Mouse (Mus musculus): ENCODE data around the gene Ncoa5.

The Ncoa5 gene

DNA sequence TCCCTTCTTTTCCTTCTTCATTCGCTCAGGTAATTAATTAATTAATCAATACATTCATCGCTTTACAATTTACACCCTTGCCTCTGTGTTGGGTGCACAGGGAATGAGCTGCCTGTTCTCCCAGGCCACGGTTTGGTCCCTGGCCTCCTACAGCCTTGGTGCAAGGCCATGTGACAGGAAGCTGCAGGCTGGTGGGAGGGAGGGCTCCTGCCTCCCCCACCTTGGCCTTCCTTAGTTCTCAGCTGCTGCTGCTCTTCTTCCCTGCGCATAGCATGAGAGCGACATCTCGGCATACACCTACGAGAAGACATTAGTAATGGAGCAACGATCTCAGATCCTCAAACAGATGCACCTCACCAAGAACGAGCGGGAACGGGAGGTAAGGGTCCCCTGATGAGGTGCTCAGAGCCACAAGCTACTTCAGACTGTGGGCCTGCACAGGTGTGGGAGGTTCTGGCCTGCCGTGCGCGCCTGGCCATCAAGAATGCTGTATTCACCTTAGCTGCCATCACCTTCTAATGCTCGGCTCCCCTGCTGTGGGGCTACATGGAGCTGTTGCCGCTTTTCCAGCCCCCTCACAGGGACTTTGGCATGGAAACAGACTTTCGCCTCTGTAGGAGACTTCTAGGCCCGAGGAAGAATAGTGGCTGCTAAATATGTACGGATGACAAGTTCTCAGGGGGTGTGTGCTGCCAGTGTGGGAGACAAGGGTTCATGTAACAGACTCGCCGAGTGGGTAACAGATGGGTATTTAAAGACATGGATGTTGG lies 39.8 kb downstream of the Ncoa5 start:
- DNase-seq (ENCODE audit: low spot score) = no peak

DNA sequence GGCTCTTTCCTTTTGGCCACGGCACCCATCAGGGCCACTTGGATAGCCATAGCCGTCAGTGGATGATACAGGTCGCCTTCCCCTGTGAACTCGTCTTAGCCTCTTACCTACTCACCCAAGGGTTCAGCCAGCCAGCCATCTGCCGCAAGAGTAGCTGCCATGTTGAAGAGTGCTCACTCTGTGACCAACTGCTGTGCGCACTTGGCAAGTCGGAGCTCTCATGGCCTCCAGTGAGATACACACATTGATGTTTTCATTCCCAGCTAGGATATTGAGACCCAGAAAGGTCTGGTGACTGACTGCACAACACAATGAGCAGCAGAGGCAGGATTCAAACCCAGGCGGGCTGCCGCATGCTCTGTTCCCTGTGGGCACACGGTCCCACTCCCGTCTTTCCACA lies 40.5 kb downstream of the Ncoa5 start:
- no peak for DNase-seq (ENCODE audit: low spot score)

DNA sequence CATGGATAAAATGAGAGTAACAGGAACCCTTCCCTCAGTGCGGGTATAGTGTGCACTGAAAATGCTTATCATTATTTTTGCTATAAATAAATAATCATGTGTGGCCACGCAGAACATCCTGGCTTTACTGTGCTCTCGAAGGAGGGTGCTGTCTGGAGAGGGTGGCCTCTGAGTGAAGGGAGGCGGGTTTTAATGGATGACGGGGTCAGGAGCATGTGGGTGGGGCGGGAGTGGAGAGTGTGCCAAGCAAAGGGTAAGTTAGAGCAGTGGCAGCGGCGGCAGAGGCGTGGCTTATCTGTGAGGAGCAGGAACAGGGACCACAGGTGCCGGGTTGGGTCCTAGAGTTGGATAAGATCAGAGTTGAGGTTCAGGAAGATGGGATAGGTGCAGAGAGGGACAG lies 42.9 kb downstream of the Ncoa5 start:
- DNase-seq (ENCODE audit: low spot score) = no peak

DNA sequence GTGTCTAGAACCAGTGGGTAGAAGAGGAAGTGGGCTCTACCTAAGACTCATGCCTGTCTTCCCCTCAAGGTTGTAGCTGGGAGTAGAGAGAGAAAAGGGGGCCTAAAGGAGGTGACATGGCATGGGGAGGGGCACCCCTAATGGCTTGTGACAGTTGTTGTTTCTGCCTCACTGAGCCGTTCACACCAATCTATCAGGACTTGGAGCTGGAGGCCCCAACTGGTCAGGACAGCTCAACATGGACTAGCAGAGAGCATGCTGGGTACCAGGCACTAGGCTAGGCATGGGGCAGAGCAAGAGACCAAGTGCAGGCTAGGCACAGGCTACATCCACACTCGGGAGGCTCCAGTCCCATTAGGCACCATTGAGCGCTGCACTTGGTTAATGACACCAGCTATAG lies 43.6 kb downstream of the Ncoa5 start:
- DNase-seq (ENCODE audit: low spot score) = no peak

DNA sequence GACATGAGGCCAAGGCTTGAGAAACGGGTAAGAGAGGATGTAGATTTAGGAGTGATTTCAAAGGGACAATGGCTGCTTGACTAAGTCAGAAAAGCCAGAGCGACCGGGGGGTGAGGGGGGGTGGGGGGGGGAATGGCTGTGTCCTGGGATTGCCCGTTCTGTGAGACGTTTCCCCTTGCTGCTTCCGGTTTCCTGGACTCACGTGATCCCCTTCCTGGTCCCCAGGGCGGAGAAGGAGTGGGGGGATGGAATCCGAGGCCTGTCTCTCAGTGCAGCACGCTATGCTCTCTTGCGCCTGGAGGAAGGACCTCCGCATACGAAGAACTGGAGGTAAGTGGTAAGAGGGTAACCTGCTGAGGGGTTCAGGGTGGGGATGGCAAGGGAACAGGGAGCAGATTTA lies 45.9 kb downstream of the Ncoa5 start:
- DNase-seq (ENCODE audit: low spot score) = no peak

DNA sequence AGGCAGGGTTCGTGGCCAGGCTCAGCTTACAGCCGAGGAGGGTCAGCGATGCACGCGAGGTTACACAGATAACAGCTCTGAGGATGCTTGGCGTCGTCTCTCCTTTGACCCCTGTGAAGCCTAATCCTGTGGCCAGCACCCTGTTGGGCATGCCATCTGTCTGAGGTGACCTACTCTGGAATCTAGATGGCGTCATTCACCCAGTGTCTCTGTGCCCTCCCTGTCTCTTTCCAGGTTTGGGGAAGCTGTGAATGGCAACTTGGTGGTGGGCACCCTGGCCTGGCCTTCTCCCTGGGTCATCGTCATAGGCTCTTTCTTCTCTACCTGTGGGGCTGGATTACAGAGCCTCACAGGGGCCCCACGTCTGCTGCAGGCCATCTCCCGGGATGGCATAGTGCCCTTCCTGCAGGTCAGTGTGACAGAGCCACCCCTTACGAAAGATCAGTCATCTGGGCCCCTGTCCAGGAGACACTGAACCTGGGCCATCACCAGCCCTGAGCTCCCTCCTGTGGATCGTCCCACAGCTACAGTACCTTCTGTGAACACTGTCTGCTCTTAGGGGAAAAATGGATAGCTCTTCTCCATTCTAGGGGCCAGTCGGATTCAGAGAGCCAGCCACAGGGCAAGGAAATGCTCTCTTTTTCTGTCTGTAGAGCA lies 48.2 kb downstream of the Ncoa5 start:
- no peak for DNase-seq (ENCODE audit: low spot score)

DNA sequence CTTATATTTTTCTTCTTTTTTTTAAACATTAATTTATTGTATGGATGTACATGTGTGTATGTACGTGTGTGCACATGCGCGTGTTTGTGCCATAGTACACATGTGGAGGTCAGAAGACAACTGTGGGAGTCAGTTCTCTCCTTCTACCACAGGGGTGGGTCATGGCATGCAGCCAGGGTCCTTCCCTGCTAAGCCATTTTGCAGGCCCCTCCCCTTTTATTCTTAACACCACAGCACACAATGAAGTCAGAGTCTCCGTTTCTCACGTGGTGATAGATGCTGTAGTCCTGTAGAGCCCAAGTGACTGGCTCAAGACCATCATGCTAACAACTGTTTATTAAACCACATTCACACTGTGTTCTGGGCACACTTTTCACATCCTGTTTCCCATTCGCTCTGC lies 48.7 kb downstream of the Ncoa5 start:
- DNase-seq (ENCODE audit: low spot score) = no peak

DNA sequence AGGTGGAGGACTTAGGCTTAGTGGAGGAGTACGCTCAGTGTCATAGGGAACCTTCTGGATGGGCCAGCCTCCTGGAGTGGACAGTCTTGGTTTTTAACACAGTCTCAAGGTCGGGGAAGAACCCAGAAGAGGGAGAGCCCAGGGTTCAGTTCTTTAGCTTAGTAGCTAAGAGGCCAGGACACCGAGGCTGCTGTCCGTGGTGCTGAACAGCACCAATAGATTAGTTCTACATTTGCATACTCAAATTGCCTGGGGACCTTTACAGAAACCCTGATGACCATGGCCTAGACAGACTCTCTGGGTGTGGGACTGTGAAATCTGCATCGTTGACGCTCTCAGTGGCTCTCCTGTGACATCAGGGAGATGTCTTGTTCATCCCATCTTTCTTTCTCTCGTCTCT lies 54.9 kb downstream of the Ncoa5 start:
- DNase-seq (ENCODE audit: low spot score) = no peak

DNA sequence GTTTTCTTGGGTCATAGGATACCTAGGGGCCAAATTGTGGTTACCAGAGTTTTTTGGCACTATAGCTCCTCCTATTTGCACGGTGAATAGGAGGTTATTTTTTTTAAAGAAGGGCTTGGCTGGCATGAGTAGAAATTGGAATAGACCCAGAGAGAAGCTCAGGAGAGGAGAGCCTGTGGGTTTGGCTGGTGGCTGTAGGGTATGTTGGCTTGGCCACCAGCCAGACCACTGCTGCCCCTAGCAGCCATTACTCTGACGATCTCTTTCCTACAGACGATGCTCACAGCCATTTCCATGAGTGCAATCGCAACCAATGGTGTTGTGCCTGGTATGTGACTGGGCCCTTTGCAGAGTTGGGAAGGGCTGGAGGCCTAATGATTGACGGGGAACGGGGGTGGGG lies 59.1 kb downstream of the Ncoa5 start:
- DNase-seq (ENCODE audit: low spot score) = no peak

DNA sequence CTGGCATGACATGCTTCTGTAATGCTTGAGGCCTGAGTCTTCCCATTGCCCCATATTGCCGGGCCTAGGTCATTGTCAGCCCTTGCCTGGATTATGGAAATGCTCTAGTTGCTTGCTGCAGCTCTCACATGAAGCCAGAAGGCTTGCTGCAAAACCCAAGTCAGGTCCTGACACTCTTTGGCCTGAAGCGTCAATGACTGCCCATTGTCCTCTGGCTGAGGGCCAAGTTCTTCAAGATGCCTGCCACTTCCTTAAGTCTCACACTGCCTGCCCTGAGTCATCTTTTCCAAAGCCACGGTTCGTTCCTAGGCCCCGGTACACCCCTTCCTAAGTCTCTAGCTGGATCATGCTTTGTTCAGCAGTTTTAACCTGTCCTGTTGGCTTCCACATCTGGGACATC lies 62.0 kb downstream of the Ncoa5 start:
- no peak for DNase-seq (ENCODE audit: low spot score)

DNA sequence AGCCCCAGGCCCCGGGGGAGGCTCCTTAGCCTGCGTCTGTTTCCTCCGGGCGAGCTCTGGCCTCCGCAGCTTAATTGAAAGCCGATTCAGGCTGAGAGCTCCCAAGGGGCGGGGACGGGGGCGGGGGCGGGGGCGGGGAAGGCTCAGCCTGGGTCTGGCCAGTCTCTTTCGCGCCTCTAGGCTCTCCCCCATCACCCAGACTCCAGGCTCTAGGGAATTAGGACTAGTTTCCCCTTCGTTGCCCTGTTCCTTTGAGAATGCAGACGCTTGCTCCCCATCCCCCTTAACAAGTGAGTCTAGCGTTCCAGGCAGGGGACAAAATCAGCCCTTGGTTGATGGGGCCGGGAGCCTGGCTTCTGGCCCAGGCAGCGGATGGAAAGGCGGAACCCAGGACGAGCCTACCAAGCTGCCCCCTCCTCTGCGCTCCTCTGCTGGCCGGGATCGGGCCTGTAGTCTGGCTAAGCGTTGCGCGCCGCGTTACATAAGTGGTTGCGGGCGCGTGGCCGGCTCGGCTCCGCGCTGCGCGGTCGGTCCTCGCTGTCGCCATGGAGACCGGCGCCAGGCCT lies 64.0 kb downstream of the Ncoa5 start:
- no peak for DNase-seq (ENCODE audit: low spot score)

DNA sequence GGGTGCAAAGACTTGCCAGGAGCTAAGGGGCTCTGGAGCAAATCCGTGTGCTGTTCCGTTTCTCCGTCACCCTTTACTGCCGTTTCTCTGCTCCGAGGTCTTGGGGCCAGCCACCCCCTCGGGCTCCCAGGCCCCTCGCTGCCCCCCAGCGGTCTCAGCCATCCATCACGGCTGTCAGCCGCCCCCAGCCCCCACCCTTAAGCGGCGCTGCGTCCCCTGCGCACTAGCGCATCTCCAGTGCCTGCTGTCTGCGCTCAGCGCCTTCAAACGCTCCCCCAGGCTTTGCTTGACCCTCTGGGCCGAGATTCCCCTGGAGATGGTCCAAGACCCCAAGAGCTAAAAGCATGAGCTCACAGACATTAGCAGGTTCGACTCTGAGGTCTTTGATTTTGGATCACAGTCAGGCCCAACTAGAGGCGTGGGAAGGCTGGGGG lies 65.3 kb downstream of the Ncoa5 start:
- DNase-seq (ENCODE audit: low spot score) = no peak

DNA sequence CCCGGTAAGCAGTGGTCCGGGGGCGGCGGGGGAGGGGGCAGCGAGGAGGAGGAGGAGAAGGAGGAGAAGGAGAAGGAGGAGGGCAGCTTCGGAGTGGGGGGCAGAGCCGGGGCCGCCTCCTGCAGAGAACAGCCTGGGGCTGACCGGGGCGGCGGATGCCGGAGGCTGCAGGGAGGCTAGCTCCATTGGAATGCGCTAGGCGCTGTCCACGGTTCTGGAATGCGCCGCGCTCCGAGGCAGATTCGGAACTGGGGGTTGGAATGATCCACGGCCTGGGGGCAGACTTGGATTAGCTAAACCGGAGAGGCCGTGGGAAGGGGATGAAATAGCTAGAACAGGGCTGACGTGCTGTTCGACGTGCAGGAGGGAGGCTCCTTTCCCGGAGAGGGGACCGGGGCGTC lies 66.2 kb downstream of the Ncoa5 start:
- peak; percentile 52 for DNase-seq (ENCODE audit: low spot score)

DNA sequence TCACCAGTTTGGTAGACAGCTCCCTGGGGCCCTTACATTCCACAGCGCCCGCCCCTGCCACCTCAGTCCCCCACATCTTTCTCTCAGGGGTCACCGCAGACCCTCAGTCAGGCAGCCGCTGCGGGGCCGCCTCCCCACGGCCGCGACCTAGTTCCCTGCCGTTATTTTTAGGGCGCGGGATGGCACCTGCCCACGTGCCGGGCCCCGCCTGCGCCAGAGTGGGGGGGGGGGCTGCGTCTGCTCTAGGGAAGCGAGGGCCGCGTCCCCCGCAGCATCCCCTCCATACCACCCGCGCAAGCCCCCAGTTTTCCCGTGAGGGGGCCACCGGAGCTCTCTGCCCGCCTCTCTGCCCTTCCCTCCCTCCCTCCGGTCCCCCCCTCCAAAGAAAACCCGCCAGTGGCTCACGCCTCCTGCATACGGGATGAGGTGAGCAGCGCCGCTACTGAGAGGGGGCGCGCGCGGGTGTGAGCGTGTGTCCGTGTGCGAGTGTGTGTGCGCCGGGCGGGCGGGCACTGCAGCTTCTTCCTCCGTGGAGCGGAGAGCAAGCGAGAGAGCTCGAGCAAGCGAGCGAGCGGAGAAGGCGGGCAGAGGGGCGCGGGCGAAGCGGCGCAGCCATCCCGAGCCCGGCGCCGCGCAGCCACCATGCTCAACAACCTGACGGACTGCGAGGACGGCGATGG lies 66.8 kb downstream of the Ncoa5 start:
- DNase-seq (ENCODE audit: low spot score) = no peak

DNA sequence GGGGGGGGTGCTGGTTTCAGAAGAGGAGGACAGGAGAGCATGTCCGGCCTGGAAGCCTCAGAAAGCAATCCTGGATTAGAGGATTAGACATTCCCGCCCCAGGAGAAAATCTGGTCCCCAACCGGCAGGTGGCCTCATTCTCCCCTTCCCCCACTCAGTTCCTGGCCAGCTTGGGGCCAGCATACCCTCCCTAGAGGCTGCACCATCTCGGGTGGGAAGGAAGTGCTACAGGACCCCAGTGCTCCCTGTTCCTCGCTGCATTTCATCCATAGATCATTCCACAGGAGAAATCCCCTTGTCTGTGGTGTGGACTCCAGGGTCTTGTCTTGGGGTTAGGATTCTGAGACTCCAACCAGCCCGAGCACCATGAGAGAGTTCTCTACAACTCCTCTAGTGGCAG lies 67.5 kb downstream of the Ncoa5 start:
- DNase-seq (ENCODE audit: low spot score) = no peak

DNA sequence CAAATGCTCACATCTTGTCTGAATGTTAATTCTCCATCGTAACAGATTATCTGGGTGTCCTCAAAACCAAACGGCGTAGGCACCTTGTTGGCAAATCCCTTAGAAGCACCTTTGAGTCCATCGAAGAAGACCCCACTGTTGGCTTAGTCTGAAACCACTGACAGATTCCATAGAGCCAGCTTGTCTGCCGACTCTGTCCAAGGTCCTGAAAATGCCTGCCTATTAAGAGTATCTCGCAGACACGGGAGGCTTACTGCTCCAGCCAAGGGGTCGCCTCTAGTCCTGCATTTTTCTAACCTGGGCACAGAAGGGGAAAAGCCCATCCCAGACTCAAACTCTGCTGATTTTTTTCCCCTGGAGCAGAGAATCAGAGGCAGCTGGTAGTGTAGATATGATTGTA lies 68.3 kb downstream of the Ncoa5 start:
- DNase-seq (ENCODE audit: low spot score) = no peak

DNA sequence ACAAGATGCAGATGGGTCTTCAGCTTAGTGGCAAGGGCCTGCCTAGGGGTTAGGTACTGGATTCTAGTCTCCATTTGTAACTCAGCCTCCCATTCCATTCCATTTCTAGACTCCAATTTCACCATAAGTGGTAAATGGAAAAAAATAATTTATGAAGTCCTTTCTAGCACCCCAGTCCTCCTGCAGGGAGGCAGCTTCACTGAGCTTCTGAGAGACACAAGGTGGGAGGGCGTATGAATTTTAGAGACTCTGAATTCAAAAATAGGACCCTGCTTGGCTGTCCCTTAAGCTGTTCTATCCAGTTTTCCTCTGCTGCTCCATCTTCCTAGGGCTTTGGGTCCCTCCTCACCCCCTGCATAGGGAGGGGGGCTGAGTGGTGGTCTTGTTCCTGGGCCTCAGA lies 69.7 kb downstream of the Ncoa5 start:
- DNase-seq (ENCODE audit: low spot score) = no peak

DNA sequence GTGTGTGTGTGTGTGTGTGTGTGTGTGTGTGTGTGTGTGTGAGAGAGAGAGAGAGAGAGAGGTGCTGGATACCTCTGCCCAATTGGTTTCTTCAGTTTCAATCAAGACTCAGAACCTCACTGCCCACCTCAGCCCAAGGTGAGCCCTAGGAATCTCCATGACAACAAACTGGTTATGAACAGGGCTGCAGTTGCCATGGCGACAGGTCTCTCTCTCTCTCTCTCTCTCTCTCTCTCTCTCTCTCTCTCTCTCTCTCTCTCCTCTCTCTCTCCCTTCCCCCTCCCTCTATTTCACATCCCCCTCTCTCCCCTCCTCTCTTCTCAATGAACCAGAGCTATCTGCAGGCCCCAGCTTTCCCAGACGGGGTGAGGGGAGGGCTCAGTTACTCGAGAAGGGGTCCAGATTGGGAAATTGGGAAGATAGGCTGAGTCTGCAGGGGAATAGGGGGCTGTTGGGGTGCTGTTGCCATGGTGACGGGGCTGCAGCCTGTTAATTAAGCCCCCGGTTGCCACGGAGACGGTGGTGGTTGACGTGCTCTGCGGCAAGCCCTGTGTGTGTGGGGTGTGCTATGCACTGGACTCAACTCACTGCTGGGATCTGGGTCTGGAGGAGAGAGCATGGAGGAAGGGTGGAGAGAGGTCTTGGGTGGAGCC lies 70.3 kb downstream of the Ncoa5 start:
- no peak for DNase-seq (ENCODE audit: low spot score)

DNA sequence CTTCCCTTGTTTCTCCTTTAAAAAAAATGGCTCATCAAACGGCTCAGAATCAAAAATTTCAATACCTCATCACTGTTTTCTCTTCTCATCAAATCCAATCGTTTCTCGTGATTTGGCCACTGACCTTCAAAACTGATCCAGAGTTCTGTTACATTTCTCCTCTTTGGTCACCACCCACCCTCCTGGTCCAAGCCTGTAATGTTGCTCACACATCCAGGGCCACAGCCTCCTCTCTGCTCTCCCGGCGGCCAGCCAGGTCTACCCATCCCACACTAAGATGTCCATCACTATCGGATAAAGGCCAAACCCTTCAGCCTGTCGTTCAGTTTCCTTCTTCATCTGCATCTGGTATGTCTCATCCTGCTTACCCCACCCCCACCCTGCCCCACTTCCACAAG lies 72.5 kb downstream of the Ncoa5 start:
- DNase-seq (ENCODE audit: low spot score) = no peak

DNA sequence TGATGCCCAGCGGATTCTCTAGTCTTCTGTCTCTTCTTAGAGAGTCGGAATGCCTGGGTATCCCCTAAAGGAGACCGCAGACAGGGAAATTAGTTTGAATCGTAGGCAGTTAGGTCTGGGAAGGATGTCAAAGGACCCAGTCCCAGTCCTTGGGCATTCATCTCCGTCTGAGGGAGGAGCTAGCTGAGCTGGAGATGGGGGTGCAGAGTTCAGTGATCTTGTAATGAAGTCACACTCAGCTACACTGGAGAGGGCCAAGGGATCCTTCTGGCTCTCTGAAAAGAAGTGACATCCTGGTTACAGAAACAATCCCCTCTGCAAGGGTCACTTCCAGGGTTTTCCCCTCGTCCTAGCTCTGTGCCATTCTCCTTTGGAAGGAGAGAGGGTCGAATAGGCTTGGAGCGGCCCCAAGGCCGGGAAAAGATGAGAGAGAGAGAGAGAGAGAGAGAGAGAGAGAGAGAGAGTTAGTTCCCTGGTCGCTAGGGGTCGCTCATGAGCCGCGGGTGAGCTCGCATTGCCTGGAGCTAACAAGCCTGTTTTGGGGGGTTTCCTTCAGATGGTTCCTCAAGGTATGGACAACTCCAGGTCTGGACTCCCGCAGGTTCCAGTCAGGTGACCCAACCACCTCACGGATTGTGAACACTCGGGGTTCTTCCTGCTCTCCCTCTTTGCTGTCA lies 73.0 kb downstream of the Ncoa5 start:
- peak; percentile 19 for DNase-seq (ENCODE audit: low spot score)

DNA sequence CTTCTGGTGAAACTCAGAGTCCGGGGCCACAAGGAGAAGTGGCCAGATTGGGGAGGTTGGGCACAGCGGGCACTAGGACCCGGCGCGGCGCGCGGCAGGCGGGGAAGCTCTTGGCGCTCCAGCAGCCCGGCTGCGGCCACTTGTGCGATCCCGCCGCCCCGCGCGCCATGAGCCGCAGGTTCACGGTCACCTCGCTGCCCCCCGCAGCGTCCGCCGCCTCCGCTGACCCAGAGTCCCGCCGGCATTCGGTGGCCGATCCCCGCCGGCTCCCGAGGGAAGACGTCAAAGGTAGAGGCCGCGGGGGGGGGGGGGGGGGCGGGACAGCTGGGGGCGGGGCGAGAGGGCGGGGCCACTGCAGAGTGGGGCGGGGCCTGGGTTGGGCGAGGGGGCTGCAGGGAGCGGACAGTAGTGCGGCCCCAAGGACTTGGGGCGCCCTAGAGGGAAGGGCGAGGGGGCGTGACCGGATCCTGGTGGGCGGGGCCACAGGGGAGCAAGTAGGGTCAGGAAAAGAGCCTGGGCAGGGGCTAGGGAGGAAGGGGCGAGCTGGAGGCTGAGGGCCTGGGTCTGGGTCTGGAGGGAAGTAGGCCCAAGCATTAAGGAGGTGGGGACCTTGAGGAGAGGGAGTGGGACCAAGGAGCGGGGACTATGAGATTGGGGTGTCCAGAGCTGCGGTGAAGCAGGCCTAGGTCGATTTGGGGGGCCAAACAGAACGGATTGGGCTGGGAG lies 73.8 kb downstream of the Ncoa5 start, which contains the start of gene Slc12a5:
Slc12a5 (plus strand) TSS at position 87 of the 726 bp plus-strand sequence.
- DNase-seq (ENCODE audit: low spot score) = no peak
